Mouse (Mus musculus) forebrain, embryonic 11.5 days (tissue): ENCODE data around the gene Src. TPM values are rescaled to one million over a fixed set of nuclear protein-coding genes. Genes with fewer than 3 reads are reported as not detected.

Experiments used
- ATAC-seq: fragments of 200-750 bp; cut with Nextera tagmentation; replicated peaks from 2 replicates; pipeline ENCODE4 v1.8.0; 2017; ENCODE audit warnings: moderate TSS enrichment; ENCODE audit not compliant: low FRiP score
- DNase-seq: peaks from one replicate; pipeline ENCODE4 v3.0.0-alpha.2; 2017; ENCODE audit warnings: low spot score
- H3K27ac ChIP-seq: fragments of 300-500 bp; sonication (generic); 2 replicates; pipeline ENCODE4 v1.5.1; 2014; ENCODE audit warnings: low read depth, low read length
- H3K27me3 ChIP-seq: fragments of 300-500 bp; sonication (generic); 2 replicates; pipeline ENCODE4 v1.6.1; 2014; ENCODE audit warnings: mild to moderate bottlenecking, low read length, mixed read lengths; ENCODE audit not compliant: control insufficient read depth, insufficient read depth
- H3K36me3 ChIP-seq: fragments of 300-500 bp; sonication (generic); 2 replicates; pipeline ENCODE4 v1.6.1; 2014; ENCODE audit warnings: mild to moderate bottlenecking, low read length, moderate library complexity, mixed read lengths; ENCODE audit not compliant: control insufficient read depth, insufficient read depth
- H3K4me1 ChIP-seq: fragments of 300-500 bp; sonication (generic); replicated peaks from 2 replicates; pipeline ENCODE4 v1.6.1; 2014; ENCODE audit warnings: low read length, mixed read lengths; ENCODE audit not compliant: control insufficient read depth, insufficient read depth
- H3K4me2 ChIP-seq: fragments of 300-500 bp; sonication (generic); 2 replicates; pipeline ENCODE4 v1.6.1; 2014; ENCODE audit warnings: low read depth, mild to moderate bottlenecking, low read length, moderate library complexity, mixed read lengths; ENCODE audit not compliant: severe bottlenecking
- H3K4me3 ChIP-seq: fragments of 300-500 bp; sonication (generic); 2 replicates; pipeline ENCODE4 v1.5.1; 2014; ENCODE audit warnings: low read depth, low read length
- H3K9ac ChIP-seq: fragments of 300-500 bp; sonication (generic); 2 replicates; pipeline ENCODE4 v1.6.1; 2014; ENCODE audit warnings: low read length
- H3K9me3 ChIP-seq: fragments of 300-500 bp; sonication (generic); 2 replicates; pipeline ENCODE4 v1.6.1; 2016; ENCODE audit warnings: low read length, mixed read lengths; ENCODE audit not compliant: control insufficient read depth
- WGBS: fragments of 180-500 bp; shearing (Covaris S2); extraction: QIAGEN DNeasy Blood & Tissue Kit; methylation state at CpG from one replicate; pipeline ENCODE4 v1.1.7; 2014; 5-methylcytosine and 5-hydroxymethylcytosine counted together
- polyA plus RNA-seq: library from polyadenylated mRNA; unstranded; fragments of >200 nt; fragmentation: Nextera tagmentation; extraction: Ambion mirVana; gene quantifications from 2 replicates; pipeline ENCODE4 v1.2.1, GENCODE M21; 2014

Src gene
- polyA plus RNA-seq, 1 experiment from 2014 or later = 20.3 TPM

GRCm38 (mm10) chr2:157400491-157400890, 17.8 kb upstream of the Src start:
- no peak overlapping the region for H3K27ac ChIP-seq
- no peaks in the 10 kb centered on the region; the same call in 1 of the 2 replicates for H3K4me1 ChIP-seq
- ATAC-seq (no peak), DNase-seq (no peak)
- 89% methylated on average over 6 of the region's 6 CpGs for WGBS
- no peaks in the 10 kb centered on the region; the same call in 1 of the 2 replicates for H3K9me3 ChIP-seq
- no peaks in the 10 kb centered on the region for H3K27me3 ChIP-seq
- H3K4me2 ChIP-seq = no peak overlapping the region
- no peak overlapping the region for H3K4me3 ChIP-seq
- peaks cover 2% of the 10 kb centered on the region; the same call in 1 of the 2 replicates for H3K36me3 ChIP-seq
- no peak overlapping the region for H3K9ac ChIP-seq

DNA sequence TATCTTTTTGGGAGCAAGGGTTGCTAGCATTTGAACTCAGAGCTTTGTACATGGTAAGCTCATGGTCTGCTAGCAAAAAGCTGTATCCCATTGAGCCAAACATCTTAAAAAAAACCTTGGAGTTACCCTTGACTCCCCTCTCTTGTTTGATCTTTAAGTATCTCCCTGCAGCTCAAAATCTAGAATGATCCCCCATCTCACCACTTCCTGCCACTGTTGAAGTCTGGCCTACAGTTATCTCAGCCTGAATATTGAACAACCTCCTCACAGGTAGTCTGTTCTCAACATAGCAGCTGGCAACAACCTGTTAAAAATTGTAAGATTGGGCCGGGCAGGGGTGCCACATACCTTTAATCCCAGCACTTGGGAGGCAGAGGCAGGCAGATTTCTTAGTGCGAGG, 17.0 kb upstream of the Src start:
- H3K4me1 ChIP-seq = no peaks in the 10 kb centered on the region; the same call in 1 of the 2 replicates
- H3K27me3 ChIP-seq = no peaks in the 10 kb centered on the region
- H3K4me3 ChIP-seq = no peak overlapping the region
- H3K9me3 ChIP-seq = no peaks in the 10 kb centered on the region; the same call in 1 of the 2 replicates
- no peak overlapping the region for H3K4me2 ChIP-seq
- H3K36me3 ChIP-seq = peaks cover 2% of the 10 kb centered on the region; the same call in 1 of the 2 replicates
- 93% methylated on average over 2 of the region's 2 CpGs for WGBS
- no peak overlapping the region for H3K9ac ChIP-seq
- ATAC-seq (no peak), DNase-seq (no peak)
- no peak overlapping the region for H3K27ac ChIP-seq

GRCm38 (mm10) chr2:157407596-157407995, 10.6 kb upstream of the Src start:
- Histone ChIP-seq H3K27ac (no peak overlapping the region), H3K9me3 (no peaks in the 10 kb centered on the region), H3K27me3 (no peaks in the 10 kb centered on the region), H3K4me3 (no peak overlapping the region), H3K4me1 (no peaks in the 10 kb centered on the region), H3K9ac (no peak overlapping the region), H3K4me2 (no peak overlapping the region), H3K36me3 (no peaks in the 10 kb centered on the region)
- ATAC-seq (no peak), DNase-seq (no peak)
- WGBS = 86% methylated on average over 7 of the region's 7 CpGs

DNA sequence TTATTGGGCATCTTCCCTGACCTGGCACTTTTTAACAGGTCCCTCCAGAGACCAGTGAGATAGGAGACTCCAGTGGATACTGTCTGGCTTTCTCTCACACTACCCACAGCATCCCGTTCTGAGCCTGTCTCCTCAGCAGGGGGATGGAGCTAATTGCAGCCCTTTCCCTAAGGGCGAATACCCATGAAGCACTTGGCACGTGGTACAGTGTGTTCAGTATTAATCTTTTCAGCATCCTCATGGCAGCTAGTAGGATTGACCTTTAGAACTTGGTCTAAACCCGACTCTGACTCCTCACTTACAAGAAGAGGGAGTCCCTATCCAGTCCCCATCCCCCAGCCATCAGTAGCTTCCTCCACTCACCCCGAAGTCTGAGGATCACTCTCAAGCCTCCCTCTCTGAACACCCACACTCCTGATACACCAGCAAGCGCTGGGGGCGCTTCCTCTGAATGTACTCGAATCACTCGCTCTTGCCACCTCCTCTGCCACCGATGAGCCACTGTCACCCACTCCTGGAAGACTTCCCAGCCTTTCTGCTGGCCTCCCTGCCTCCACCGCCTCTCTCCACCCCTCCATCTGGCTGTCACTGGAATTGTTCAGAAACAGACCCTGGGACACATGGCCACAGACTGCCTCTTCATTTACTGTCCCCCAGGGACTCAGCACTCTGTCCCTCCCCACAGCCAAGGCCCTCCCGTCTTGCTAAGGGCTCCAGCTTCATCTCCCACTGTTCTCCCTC, 8.3 kb upstream of the Src start:
- Histone ChIP-seq H3K27me3 (no peaks in the 10 kb centered on the region), H3K4me3 (no peak overlapping the region), H3K27ac (no peak overlapping the region), H3K4me1 (no peaks in the 10 kb centered on the region), H3K9me3 (no peaks in the 10 kb centered on the region), H3K9ac (no peak overlapping the region), H3K36me3 (no peaks in the 10 kb centered on the region), H3K4me2 (no peak overlapping the region)
- DNase-seq (no peak), ATAC-seq (no peak)
- 70% methylated on average over 12 of the region's 12 CpGs for WGBS

DNA sequence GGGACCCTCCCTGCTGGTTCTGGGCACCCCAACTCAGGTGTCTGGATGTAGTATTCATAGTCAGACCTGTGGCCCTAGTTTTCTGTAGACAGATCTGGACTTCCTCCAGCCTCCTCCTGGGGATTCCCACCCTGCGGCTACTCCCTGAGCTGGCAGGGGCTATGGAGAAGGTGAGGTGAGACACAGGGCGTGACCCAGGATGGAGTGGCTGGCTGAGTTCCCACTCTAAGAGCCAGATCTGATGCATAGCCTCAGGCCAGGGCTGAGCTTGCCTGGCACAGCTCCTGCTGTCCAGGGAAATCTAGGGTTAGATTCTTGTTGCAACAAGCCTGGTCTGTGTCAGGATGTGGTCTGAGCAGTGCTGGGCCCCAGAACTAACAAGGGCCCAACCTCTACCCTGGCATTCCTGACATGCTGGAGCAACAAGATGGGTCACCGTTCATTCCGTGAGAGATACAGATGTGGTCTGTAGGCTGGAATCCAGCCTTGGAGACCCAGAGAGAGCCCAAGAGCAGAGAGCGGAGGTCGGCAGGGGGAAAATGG, 7.0 kb upstream of the Src start:
- Histone ChIP-seq H3K4me2 (no peak overlapping the region), H3K4me3 (no peak overlapping the region), H3K27me3 (no peaks in the 10 kb centered on the region), H3K36me3 (no peaks in the 10 kb centered on the region), H3K9ac (no peak overlapping the region), H3K4me1 (no peaks in the 10 kb centered on the region), H3K9me3 (no peaks in the 10 kb centered on the region), H3K27ac (no peak overlapping the region)
- DNase-seq = no peak
- ATAC-seq = no peak
- WGBS = 91% methylated on average over 6 of the region's 6 CpGs

- Histone ChIP-seq H3K4me3 (no peak overlapping the region), H3K36me3 (no peaks in the 10 kb centered on the region), H3K9me3 (no peaks in the 10 kb centered on the region), H3K4me2 (no peak overlapping the region), H3K27me3 (no peaks in the 10 kb centered on the region), H3K9ac (no peak overlapping the region), H3K4me1 (no peaks in the 10 kb centered on the region), H3K27ac (no peak overlapping the region)
- DNase-seq = no peak
- no peak for ATAC-seq
- WGBS = 85% methylated on average over 7 of the region's 7 CpGs
Observed at GRCm38 (mm10) chr2:157412497-157412896, 5.7 kb upstream of the Src start.

DNA sequence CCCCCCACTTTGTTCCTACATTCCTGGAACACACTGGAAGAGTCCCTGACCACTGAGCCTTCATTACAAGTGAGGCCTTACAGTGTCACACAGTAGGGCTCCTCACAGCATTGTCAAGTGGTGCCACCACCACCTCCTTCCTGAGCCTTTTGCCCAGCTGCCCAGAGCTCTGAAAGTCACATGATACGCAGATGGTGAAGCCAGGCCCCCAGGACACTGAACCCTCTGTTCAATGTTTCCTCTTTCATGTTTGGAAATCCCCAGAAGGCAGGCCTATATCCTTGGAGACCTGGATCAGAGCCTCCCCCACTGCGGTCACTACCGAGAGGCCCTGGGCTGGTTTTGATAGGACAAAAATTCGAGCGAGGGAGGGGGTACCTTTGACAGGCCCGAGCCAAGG, 1.0 kb upstream of the Src start:
- no peaks in the 10 kb centered on the region for H3K27me3 ChIP-seq
- H3K4me2 ChIP-seq = no peak overlapping the region
- ATAC-seq = no peak
- WGBS = 75% methylated on average over 6 of the region's 6 CpGs
- no peak overlapping the region for H3K4me3 ChIP-seq
- no peak for DNase-seq
- H3K4me1 ChIP-seq = peaks cover 7% of the 10 kb centered on the region
- H3K9me3 ChIP-seq = no peaks in the 10 kb centered on the region
- no peaks in the 10 kb centered on the region for H3K36me3 ChIP-seq
- no peak overlapping the region for H3K27ac ChIP-seq
- H3K9ac ChIP-seq = no peak overlapping the region

DNA sequence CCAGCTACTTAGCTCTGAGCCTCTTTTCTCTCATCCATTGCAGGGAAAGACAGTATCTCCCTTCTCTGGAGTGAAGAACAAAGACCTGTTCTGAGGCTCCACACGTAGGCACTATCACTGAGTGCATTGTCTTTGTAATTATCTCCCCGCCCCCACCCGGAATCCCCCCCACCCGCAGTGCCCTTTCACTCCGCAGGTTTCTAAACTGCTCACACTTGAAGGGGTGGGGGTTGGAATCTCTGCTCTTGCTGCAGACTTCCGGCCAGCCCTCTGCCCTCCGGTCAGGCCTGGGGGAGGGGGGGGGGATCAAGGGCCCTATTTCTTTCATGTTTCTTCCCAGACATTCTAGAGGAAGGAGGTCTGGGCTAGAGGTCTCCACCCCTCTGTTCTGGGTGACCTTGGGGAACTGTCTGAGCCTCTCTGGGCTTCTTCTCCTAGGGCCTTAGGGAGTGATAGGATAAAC, 396 bp downstream of the Src start:
- Histone ChIP-seq H3K4me3 (no peak overlapping the region), H3K9me3 (no peaks in the 10 kb centered on the region), H3K4me2 (no peak overlapping the region), H3K36me3 (no peaks in the 10 kb centered on the region), H3K27ac (no peak overlapping the region), H3K27me3 (no peaks in the 10 kb centered on the region), H3K9ac (peak overlapping the region; percentile 29; the same call in 1 of the 2 replicates), H3K4me1 (peaks cover 12% of the 10 kb centered on the region)
- WGBS = 2% methylated on average over 7 of the region's 7 CpGs
- ATAC-seq (no peak), DNase-seq (no peak)

GRCm38 (mm10) chr2:157419506-157419905, 1.3 kb downstream of the Src start:
- H3K4me1 ChIP-seq = peaks cover 12% of the 10 kb centered on the region
- H3K4me3 ChIP-seq = no peak overlapping the region
- no peaks in the 10 kb centered on the region for H3K27me3 ChIP-seq
- DNase-seq (no peak), ATAC-seq (no peak)
- H3K4me2 ChIP-seq = no peak overlapping the region
- no peaks in the 10 kb centered on the region for H3K36me3 ChIP-seq
- H3K9me3 ChIP-seq = no peaks in the 10 kb centered on the region
- H3K27ac ChIP-seq = no peak overlapping the region
- H3K9ac ChIP-seq = no peak overlapping the region
